Mouse (Mus musculus) ES-E14 (cell line): Measurements from ENCODE around the gene Arid5b.

ENCODE experiments used
- HCFC1 ChIP-seq: IDR thresholded peaks from 2 replicates; pipeline ENCODE4 v1.6.1; 2012; ENCODE audit warnings: low read length, inconsistent platforms, borderline replicate concordance; ENCODE audit not compliant: insufficient read depth
- ZNF384 ChIP-seq: IDR thresholded peaks from 2 replicates; pipeline ENCODE4 v1.6.1; 2012; ENCODE audit warnings: low read depth, low read length, inconsistent platforms

GRCm38 (mm10) chr10:68165709-68166694 is 112.5 kb downstream of the Arid5b start:
- no peak for TF ChIP-seq HCFC1
- TF ChIP-seq ZNF384 = no peak
